Mouse (Mus musculus) heart, adult 2 months (tissue): Measurements from ENCODE around the gene Rhbdl1. TPM values are rescaled to one million over a fixed set of nuclear protein-coding genes. Genes with fewer than 3 reads are reported as not detected.
"Not testable (repeated sequence)": the region's sequence is repeated elsewhere in the genome, so short reads cannot be mapped to it uniquely, and the experiment has no call there.

ENCODE experiments used
- DNase-seq, 2 experiments: peaks; one replicate each; pipeline ENCODE4 v3.0.0; 2021
- H3K27ac ChIP-seq: fragments of 200-600 bp; 2 replicates; pipeline ENCODE4 v1.8.1; 2022
- H3K27me3 ChIP-seq: fragments of 200-500 bp; 2 replicates; pipeline ENCODE4 v1.6.1; 2012; ENCODE audit warnings: mild to moderate bottlenecking, low read length, inconsistent platforms, mixed read lengths; ENCODE audit not compliant: control insufficient read depth, insufficient read depth
- H3K36me3 ChIP-seq: fragments of 200-500 bp; 2 replicates; pipeline ENCODE4 v1.6.1; 2012; ENCODE audit warnings: low read length, inconsistent platforms; ENCODE audit not compliant: control insufficient read depth, insufficient read depth
- H3K4me1 ChIP-seq: fragments of 200-500 bp; 2 replicates; pipeline ENCODE4 v1.6.1; 2011; ENCODE audit warnings: low read length; ENCODE audit not compliant: control insufficient read depth, insufficient read depth
- H3K4me3 ChIP-seq: fragments of 200-600 bp; 2 replicates; pipeline ENCODE4 v1.8.1; 2022
- H3K79me2 ChIP-seq: fragments of 200-500 bp; replicated peaks from 2 replicates; pipeline ENCODE4 v1.6.1; 2012; ENCODE audit warnings: mild to moderate bottlenecking, inconsistent platforms, low read length, moderate library complexity, mixed read lengths; ENCODE audit not compliant: control insufficient read depth, insufficient read depth
- H3K9ac ChIP-seq: fragments of 200-500 bp; 2 replicates; pipeline ENCODE4 v1.6.1; 2012; ENCODE audit warnings: low read depth, mild to moderate bottlenecking, control low read depth, inconsistent platforms, low read length, mixed read lengths
- CTCF ChIP-seq: fragments of 200-600 bp; IDR thresholded peaks from 2 replicates; pipeline ENCODE4 v1.8.1; 2022; ENCODE audit warnings: antibody characterized with exemption, mild to moderate bottlenecking, moderate library complexity
- EP300 ChIP-seq: fragments of 200-500 bp; IDR thresholded peaks from 2 replicates; pipeline ENCODE4 v1.6.1; 2011; ENCODE audit warnings: low read depth, low read length, control low read depth; ENCODE audit not compliant: insufficient read depth
- POLR2A ChIP-seq: fragments of 200-500 bp; IDR thresholded peaks from 2 replicates; pipeline ENCODE4 v1.6.1; 2011; ENCODE audit warnings: mild to moderate bottlenecking, low read depth, low read length, control low read depth; ENCODE audit not compliant: insufficient read depth
- WGBS: fragments of 180-500 bp; shearing (Covaris S2); methylation state at CpG from one replicate; pipeline ENCODE4 v1.1.7; 2018; 5-methylcytosine and 5-hydroxymethylcytosine counted together
- intact Hi-C: fragments of 180-260 bp; cut with DNase I; formaldehyde crosslinking; loops from one replicate; pipeline ENCODE4 v1.15.1; 2025
- polyA plus RNA-seq: library from polyadenylated mRNA; depleted of rRNA; stranded (reverse); fragments of >200 nt; gene quantifications from 2 replicates; pipeline ENCODE4 v1.2.3, GENCODE M21; 2012
- total RNA-seq, 2 experiments: library from RNA; stranded (reverse); gene quantifications; 2 replicates each; pipeline ENCODE4 v1.2.3; 2021

The Rhbdl1 gene
- total and polyA plus RNA-seq, 3 experiments, result 0.55 to 4.9 (median 0.82) TPM

DNA sequence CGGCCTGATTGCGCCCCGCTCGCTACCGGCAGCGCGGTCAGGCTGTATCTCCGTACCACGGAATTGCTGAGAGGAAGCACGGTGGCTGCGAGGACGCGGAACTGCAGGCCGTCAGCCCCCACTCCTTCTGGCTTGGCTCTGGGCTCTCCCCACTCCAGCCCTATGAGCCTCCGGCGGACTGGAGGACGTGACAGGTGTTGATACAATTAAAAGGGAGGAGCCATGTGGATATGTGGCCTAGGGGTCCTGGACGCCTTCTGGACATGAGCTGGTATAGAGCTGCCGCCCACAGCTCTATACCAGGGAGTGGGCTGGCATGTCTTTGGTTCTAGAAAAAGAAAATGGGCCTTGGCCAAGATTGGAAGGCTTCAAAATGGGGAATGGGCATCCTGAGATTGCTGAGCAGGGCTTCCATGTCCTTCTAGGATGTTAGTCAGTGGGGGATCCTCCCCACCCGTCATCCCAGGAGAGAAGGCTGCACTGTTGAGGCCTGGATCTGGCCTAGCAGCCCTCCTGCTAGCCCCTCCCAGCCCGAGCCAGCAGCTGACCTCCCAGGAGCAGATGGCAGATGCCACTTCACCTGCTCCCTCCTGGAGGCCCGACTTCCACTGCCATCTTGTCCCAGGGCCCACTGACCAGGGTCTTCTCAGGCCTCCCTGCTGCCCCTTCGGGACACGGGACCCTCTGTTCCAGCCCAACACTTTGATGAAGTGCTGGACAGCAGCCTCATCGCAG is 27.3 kb downstream of the Rhbdl1 start:
- Histone ChIP-seq H3K79me2 (no peaks in the 10 kb centered on the region), H3K4me1 (no peaks in the 10 kb centered on the region; the same call in 1 of the 2 replicates), H3K27ac (no peak overlapping the region), H3K9ac (peak overlapping the region; percentile 28), H3K4me3 (peak overlapping the region; percentile 46), H3K36me3 (no peaks in the 10 kb centered on the region), H3K27me3 (no peaks in the 10 kb centered on the region)
- no peak for DNase-seq
- intact Hi-C loops, result no loop called here
- no peak for TF ChIP-seq EP300
- no peak for TF ChIP-seq CTCF
- TF ChIP-seq POLR2A, result no peak
- 16% methylated on average over 24 of the region's 25 CpGs for WGBS

DNA sequence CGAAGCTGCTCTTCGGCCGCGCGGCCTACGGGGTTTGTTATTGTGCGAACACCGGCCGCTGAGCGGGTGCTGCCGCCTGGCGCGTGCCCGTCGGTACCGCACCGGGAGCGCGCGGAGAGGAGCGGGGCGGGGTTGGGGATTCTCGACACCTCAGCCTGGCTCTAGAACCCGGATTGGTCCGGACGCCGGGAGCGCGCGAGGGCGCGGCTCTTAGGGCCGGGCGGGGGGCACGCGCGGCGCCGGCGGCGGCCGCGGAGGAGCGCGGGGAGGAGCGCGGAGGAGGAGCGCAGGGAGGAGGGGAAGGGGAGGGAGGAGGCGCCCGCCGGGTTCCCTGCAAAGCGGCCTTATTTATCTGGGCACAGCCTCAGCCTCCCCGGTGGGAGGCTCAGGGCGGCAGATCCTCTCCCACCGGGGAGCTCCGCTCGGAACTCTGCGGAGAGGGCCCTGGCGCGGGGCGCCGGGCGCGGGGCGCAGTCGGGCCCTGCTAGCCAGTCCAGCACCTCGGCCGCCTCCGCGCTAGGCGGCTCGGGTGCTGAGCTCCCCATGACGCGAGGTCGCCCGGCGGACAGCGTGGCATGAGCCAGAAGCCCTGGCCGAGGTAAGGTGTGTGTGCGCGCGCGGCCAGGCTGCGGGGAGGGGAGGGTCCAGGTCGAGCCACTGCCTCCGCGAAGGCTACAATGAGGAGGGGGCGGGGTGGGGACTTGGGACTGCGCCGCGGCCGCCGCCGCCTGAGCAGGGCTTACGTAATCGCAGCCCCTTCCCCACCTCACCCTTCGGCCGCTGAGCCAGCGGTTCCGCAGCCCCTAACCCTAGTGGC is 28.1 kb downstream of the Rhbdl1 start, which contains the start of gene Fbxl16:
Gene Fbxl16 (plus strand): TSS at position 297 of the 817 bp plus-strand sequence.
- no peak within 1 kb of the TSS for H3K27ac ChIP-seq
- H3K36me3 ChIP-seq, result no peaks in the 10 kb centered on the region
- no peaks in the 10 kb centered on the region for H3K79me2 ChIP-seq
- no peaks in the 10 kb centered on the region for H3K27me3 ChIP-seq
- peak; percentile 78 for DNase-seq
- TF ChIP-seq POLR2A, result no peak
- peak; percentile 59 for TF ChIP-seq CTCF
- no peaks in the 10 kb centered on the region; the same call in 1 of the 2 replicates for H3K4me1 ChIP-seq
- 1% methylated on average over 97 of the region's 100 CpGs for WGBS
- intact Hi-C loops, result no loop called here
- peak within 1 kb of the TSS; percentile 28 for H3K9ac ChIP-seq
- H3K4me3 ChIP-seq, result peak within 1 kb of the TSS; percentile 46

DNA sequence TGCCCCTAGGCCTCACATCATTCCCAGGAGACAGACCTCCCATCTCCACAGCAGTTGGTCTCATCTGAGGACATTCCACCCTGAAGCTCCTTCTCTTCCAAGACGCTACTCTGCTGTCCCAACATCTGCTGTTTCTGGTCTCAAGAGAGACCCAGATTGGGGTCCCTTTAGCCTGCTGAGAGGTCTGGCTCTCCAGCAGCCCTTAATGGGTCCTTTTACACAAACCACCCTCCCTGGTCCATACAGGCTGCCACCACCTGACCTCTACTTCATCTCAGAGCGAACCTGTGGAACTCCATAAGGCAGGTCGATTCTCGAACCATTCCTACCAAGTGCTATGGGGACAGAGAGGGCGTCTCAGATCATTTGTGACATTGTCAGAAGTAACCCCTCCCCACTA is 29.1 kb downstream of the Rhbdl1 start:
- Histone ChIP-seq H3K27ac (no peak overlapping the region), H3K79me2 (no peaks in the 10 kb centered on the region), H3K36me3 (no peaks in the 10 kb centered on the region), H3K4me3 (no peak overlapping the region), H3K9ac (no peak overlapping the region), H3K27me3 (no peaks in the 10 kb centered on the region), H3K4me1 (no peaks in the 10 kb centered on the region; the same call in 1 of the 2 replicates)
- DNase-seq, result no peak
- no peak for TF ChIP-seq POLR2A
- TF ChIP-seq EP300, result no peak
- no peak for TF ChIP-seq CTCF
- intact Hi-C loops, result no loop called here
- WGBS, result 49% methylated on average over 5 of the region's 5 CpGs

DNA sequence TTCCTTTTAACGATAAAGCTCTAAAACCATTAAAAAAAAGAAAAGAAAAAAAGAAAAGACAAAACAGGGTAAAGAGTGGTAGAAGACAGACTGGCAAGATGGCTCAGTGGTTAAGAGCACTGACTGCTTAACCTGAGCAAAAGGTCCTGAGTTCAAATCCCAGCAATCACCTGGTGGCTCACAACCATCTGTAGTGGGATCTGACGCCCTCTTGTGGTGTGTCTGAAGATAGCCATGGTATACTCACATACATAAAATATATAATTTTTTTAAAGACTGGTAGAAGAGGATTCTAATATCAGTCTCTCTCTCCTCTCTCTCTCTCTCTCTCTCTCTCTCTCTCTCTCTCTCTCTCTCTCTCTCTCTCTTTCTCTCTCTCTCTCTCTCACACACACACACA is 29.6 kb downstream of the Rhbdl1 start:
- H3K27me3 ChIP-seq, intact Hi-C loops, H3K4me1 ChIP-seq, H3K36me3 ChIP-seq, H3K9ac ChIP-seq, DNase-seq, H3K27ac ChIP-seq, H3K79me2 ChIP-seq, H3K4me3 ChIP-seq: not testable (repeated sequence)
- WGBS, result 45% methylated on average over 2 of the region's 2 CpGs

DNA sequence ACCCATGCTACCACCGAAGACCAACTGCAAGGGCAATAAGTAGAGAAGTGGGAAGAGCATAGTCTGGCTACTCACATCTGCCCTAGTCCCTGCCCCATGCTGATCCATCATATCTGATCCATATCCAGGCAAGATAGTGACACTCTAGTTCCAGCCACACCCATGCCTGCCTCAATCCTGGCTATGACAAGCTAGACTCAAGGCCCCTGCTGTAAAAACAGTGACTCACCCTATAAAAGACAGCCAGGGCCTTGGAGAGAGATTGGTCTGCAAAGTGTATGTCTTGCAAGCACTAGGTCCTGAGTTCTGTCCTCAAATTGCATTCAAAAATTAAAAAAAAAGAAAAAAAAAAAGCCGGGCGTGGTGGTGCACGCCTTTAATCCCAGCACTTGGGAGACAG is 30.6 kb downstream of the Rhbdl1 start:
- intact Hi-C loops, result no loop called here
- Histone ChIP-seq H3K36me3 (no peaks in the 10 kb centered on the region), H3K27me3 (no peaks in the 10 kb centered on the region), H3K79me2 (no peaks in the 10 kb centered on the region), H3K9ac (no peak overlapping the region), H3K4me1 (no peaks in the 10 kb centered on the region; the same call in 1 of the 2 replicates), H3K27ac (no peak overlapping the region), H3K4me3 (no peak overlapping the region)
- 81% methylated on average over 4 of the region's 4 CpGs for WGBS
- no peak for TF ChIP-seq POLR2A
- TF ChIP-seq CTCF, result no peak
- no peak for TF ChIP-seq EP300
- no peak for DNase-seq

DNA sequence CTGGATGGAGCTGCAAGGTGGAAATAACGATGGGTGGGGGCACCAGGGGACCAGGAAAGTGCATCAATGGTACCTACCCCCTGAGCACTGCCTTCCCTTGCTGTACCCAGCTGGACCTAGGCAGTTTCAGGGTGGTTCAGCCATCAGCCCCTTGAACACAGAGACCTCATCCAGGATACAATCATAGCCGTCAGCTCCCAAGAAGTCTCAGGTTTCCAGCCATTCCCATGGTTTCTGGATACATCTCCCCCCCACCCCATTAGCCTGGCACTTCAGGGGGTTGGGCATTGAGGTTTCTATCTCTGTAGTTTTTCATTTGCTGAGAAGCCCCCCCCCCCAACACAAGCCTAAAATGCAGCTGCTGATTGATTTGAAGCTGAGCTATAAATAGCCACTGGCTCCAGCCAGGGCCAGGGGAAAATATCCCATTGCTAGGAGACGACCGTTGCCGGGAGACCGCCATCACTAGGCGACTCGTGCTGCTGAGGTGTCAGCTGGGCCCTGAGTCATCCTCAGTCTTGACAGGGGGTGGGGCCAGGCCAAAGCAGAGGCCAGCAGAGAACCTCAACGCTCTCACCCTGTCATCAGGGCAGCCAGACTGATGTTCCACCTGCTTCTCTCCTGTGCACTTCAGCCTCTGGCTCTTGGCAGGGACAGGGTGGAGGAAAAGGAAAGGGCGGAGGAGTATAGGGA is 34.1 kb downstream of the Rhbdl1 start:
- 11% methylated on average over 10 of the region's 10 CpGs for WGBS
- H3K27me3 ChIP-seq, result no peaks in the 10 kb centered on the region
- intact Hi-C loops, result loop anchor here (5.0 kb wide), 2 partner anchors 236 to 326 kb away; no protein-coding TSS in a partner anchor
- no peak overlapping the region for H3K27ac ChIP-seq
- no peaks in the 10 kb centered on the region for H3K79me2 ChIP-seq
- H3K9ac ChIP-seq, result no peak overlapping the region
- no peak for TF ChIP-seq CTCF
- TF ChIP-seq POLR2A, result no peak
- no peak for TF ChIP-seq EP300
- H3K36me3 ChIP-seq, result no peaks in the 10 kb centered on the region
- H3K4me1 ChIP-seq, result no peaks in the 10 kb centered on the region
- peak; percentile 63 to 68 for DNase-seq
- H3K4me3 ChIP-seq, result no peak overlapping the region
